Mouse (Mus musculus) MEL (cell line): ENCODE measurements around the gene Dedd. TPM values are rescaled to one million over a fixed set of nuclear protein-coding genes. Genes with fewer than 3 reads are reported as not detected.

Source experiments
- DNase-seq: peaks from one replicate; pipeline ENCODE4 v3.0.0; 2011; ENCODE audit warnings: low read depth, low spot score
- H3K27ac ChIP-seq: 2 replicates; pipeline ENCODE4 v1.5.1; 2012; ENCODE audit warnings: low read depth, mild to moderate bottlenecking, control low read depth, low read length, moderate library complexity; ENCODE audit not compliant: control insufficient read depth
- H3K27me3 ChIP-seq, 2 experiments: fragments of 150-350 bp in 1 of 2; sonication (generic) in 1 of 2; 2 replicates each; pipeline ENCODE4 v1.6.1; 2012; ENCODE audit warnings: low read length in 2 of 2, mild to moderate bottlenecking in 2 of 2, improper control_type of control experiment in 1 of 2, moderate library complexity in 1 of 2; ENCODE audit not compliant: insufficient read depth in 2 of 2, control insufficient read depth in 1 of 2
- H3K36me3 ChIP-seq, 2 experiments: 2 replicates each; pipeline ENCODE4 v1.6.1; 2012 to 2014; ENCODE audit warnings: low read length in 2 of 2, improper control_type of control experiment in 1 of 2, inconsistent platforms in 1 of 2, mild to moderate bottlenecking in 1 of 2; ENCODE audit not compliant: insufficient read depth in 2 of 2, control insufficient read depth in 1 of 2
- H3K4me1 ChIP-seq, 2 experiments: fragments of 150-350 bp in 1 of 2; sonication (generic) in 1 of 2; 2 replicates each; pipeline ENCODE4 v1.6.1; 2012; ENCODE audit warnings: low read length in 2 of 2, improper control_type of control experiment in 1 of 2, mild to moderate bottlenecking in 1 of 2; ENCODE audit not compliant: insufficient read depth in 2 of 2, control insufficient read depth in 1 of 2
- H3K4me3 ChIP-seq, 2 experiments: fragments of 150-350 bp in 1 of 2; sonication (generic) in 1 of 2; 2 replicates each; pipeline ENCODE4 v1.5.1; 2012; ENCODE audit warnings: low read depth in 2 of 2, low read length in 2 of 2, mild to moderate bottlenecking in 2 of 2, moderate library complexity in 2 of 2, control low read depth in 1 of 2, improper control_type of control experiment in 1 of 2; ENCODE audit not compliant: control insufficient read depth in 1 of 2, insufficient read depth in 1 of 2
- H3K79me2 ChIP-seq: 2 replicates; pipeline ENCODE4 v1.6.1; 2012; ENCODE audit warnings: mild to moderate bottlenecking, low read length, moderate library complexity; ENCODE audit not compliant: control insufficient read depth, poor library complexity, insufficient read depth
- H3K9ac ChIP-seq: 2 replicates; pipeline ENCODE4 v1.6.1; 2012; ENCODE audit warnings: low read depth, mild to moderate bottlenecking, control low read depth, low read length, moderate library complexity; ENCODE audit not compliant: control insufficient read depth, poor library complexity, severe bottlenecking
- H3K9me3 ChIP-seq: fragments of 150-350 bp; sonication (generic); replicated peaks from 2 replicates; pipeline ENCODE4 v1.6.1; 2012; ENCODE audit warnings: mild to moderate bottlenecking, low read length, improper control_type of control experiment, moderate library complexity; ENCODE audit not compliant: insufficient read depth
- CHD1 ChIP-seq: IDR thresholded peaks from 2 replicates; pipeline ENCODE4 v1.6.1; 2012; ENCODE audit warnings: low read depth, mild to moderate bottlenecking, inconsistent platforms, low read length, improper control_type of control experiment
- CTCF ChIP-seq, 3 experiments: IDR thresholded peaks in 2 of 3; conservative IDR thresholded peaks in 1 of 3; 2 replicates each; pipeline ENCODE4 v1.5.1; 2011 to 2012; ENCODE audit warnings: low read length in 3 of 3, low read depth in 2 of 3, mild to moderate bottlenecking in 2 of 3, improper control_type of control experiment in 1 of 3, inconsistent platforms in 1 of 3, mixed read lengths in 1 of 3, moderate library complexity in 1 of 3; ENCODE audit not compliant: control insufficient read depth in 1 of 3, insufficient read depth in 1 of 3, poor library complexity in 1 of 3, severe bottlenecking in 1 of 3
- EP300 ChIP-seq, 2 experiments: IDR thresholded peaks; 2 replicates each; pipeline ENCODE4 v1.6.1; 2011; ENCODE audit warnings: improper control_type of control experiment in 2 of 2, low read length in 2 of 2, low read depth in 1 of 2, mild to moderate bottlenecking in 1 of 2
- ETS1 ChIP-seq: IDR thresholded peaks from 2 replicates; pipeline ENCODE4 v1.6.1; 2012; ENCODE audit warnings: low read depth, mild to moderate bottlenecking, inconsistent platforms, low read length, improper control_type of control experiment, moderate library complexity
- GATA1 ChIP-seq: IDR thresholded peaks from 2 replicates; pipeline ENCODE4 v1.6.1; 2011; ENCODE audit warnings: low read depth, low read length, improper control_type of control experiment
- HCFC1 ChIP-seq: IDR thresholded peaks from 2 replicates; pipeline ENCODE4 v1.6.1; 2012; ENCODE audit warnings: low read depth, mild to moderate bottlenecking, inconsistent platforms, low read length, improper control_type of control experiment, moderate library complexity
- JUND ChIP-seq: IDR thresholded peaks from 2 replicates; pipeline ENCODE4 v1.6.1; 2011; ENCODE audit warnings: low read depth, mild to moderate bottlenecking, improper control_type of control experiment, low read length
- KAT2A ChIP-seq: conservative IDR thresholded peaks from 2 replicates; pipeline ENCODE4 v1.6.1; 2012; ENCODE audit warnings: low read depth, low read length, improper control_type of control experiment, inconsistent platforms
- MAFK ChIP-seq: IDR thresholded peaks from 2 replicates; pipeline ENCODE4 v1.6.1; 2011; ENCODE audit warnings: low read depth, mild to moderate bottlenecking, low read length, improper control_type of control experiment, borderline replicate concordance
- MAX ChIP-seq: IDR thresholded peaks from 2 replicates; pipeline ENCODE4 v1.6.1; 2011; ENCODE audit warnings: low read length, improper control_type of control experiment
- MAZ ChIP-seq: IDR thresholded peaks from 2 replicates; pipeline ENCODE4 v1.6.1; 2012; ENCODE audit warnings: low read depth, mild to moderate bottlenecking, inconsistent platforms, low read length, improper control_type of control experiment
- MEF2A ChIP-seq: IDR thresholded peaks from 2 replicates; pipeline ENCODE4 v1.6.1; 2014; ENCODE audit warnings: low read depth, mild to moderate bottlenecking, inconsistent platforms, low read length, improper control_type of control experiment; ENCODE audit not compliant: poor library complexity, insufficient replicate concordance, severe bottlenecking; ENCODE audit errors: extremely low read depth
- MXI1 ChIP-seq: IDR thresholded peaks from 2 replicates; pipeline ENCODE4 v1.6.1; 2011; ENCODE audit warnings: mild to moderate bottlenecking, low read depth, low read length, improper control_type of control experiment
- MYB ChIP-seq: IDR thresholded peaks from 2 replicates; pipeline ENCODE4 v1.6.1; 2011; ENCODE audit warnings: mild to moderate bottlenecking, low read depth, low read length, improper control_type of control experiment
- MYC ChIP-seq: IDR thresholded peaks from 2 replicates; pipeline ENCODE4 v1.6.1; 2011; ENCODE audit warnings: low read depth, mild to moderate bottlenecking, low read length, improper control_type of control experiment, moderate library complexity
- POLR2AphosphoS2 ChIP-seq: IDR thresholded peaks from 2 replicates; pipeline ENCODE4 v1.6.1; 2011; ENCODE audit warnings: low read length, improper control_type of control experiment
- POLR2AphosphoS5 ChIP-seq: IDR thresholded peaks from 2 replicates; pipeline ENCODE4 v1.6.1; 2012; ENCODE audit warnings: low read depth, borderline replicate concordance, mild to moderate bottlenecking, inconsistent platforms, low read length, moderate library complexity, mixed read lengths
- RAD21 ChIP-seq: IDR thresholded peaks from 2 replicates; pipeline ENCODE4 v1.6.1; 2011; ENCODE audit warnings: mild to moderate bottlenecking, low read depth, low read length, improper control_type of control experiment
- RCOR1 ChIP-seq: IDR thresholded peaks from 2 replicates; pipeline ENCODE4 v1.6.1; 2012; ENCODE audit warnings: low read depth, mild to moderate bottlenecking, inconsistent platforms, low read length, improper control_type of control experiment
- SIN3A ChIP-seq: IDR thresholded peaks from 2 replicates; pipeline ENCODE4 v1.6.1; 2012; ENCODE audit warnings: low read length, improper control_type of control experiment, inconsistent platforms
- SMC3 ChIP-seq: IDR thresholded peaks from 2 replicates; pipeline ENCODE4 v1.6.1; 2011; ENCODE audit warnings: low read depth, low read length, improper control_type of control experiment
- TBP ChIP-seq: IDR thresholded peaks from 2 replicates; pipeline ENCODE4 v1.8.0; 2011; ENCODE audit warnings: low read depth, low read length, improper control_type of control experiment
- TCF12 ChIP-seq: IDR thresholded peaks from 2 replicates; pipeline ENCODE4 v1.6.1; 2014; ENCODE audit warnings: low read depth, mild to moderate bottlenecking, inconsistent platforms, low read length, improper control_type of control experiment, moderate library complexity
- UBTF ChIP-seq: IDR thresholded peaks from 2 replicates; pipeline ENCODE4 v1.6.1; 2012; ENCODE audit warnings: low read depth, mild to moderate bottlenecking, inconsistent platforms, low read length, improper control_type of control experiment, moderate library complexity, borderline replicate concordance; ENCODE audit not compliant: insufficient read depth
- USF1 ChIP-seq: IDR thresholded peaks from 2 replicates; pipeline ENCODE4 v1.6.1; 2014; ENCODE audit warnings: low read depth, mild to moderate bottlenecking, inconsistent platforms, low read length, improper control_type of control experiment, moderate library complexity
- ZC3H11A ChIP-seq: IDR thresholded peaks from 2 replicates; pipeline ENCODE4 v1.6.1; 2012; ENCODE audit warnings: low read depth, mild to moderate bottlenecking, inconsistent platforms, low read length, improper control_type of control experiment
- ZMIZ1 ChIP-seq: IDR thresholded peaks from 2 replicates; pipeline ENCODE4 v1.6.1; 2012; ENCODE audit warnings: low read depth, mild to moderate bottlenecking, inconsistent platforms, low read length, improper control_type of control experiment, moderate library complexity
- ZNF384 ChIP-seq: IDR thresholded peaks from 2 replicates; pipeline ENCODE4 v1.6.1; 2012; ENCODE audit warnings: low read depth, mild to moderate bottlenecking, inconsistent platforms, low read length, improper control_type of control experiment
- polyA plus RNA-seq, 2 experiments: library from polyadenylated mRNA; stranded (reverse) in 1 of 2; unstranded in 1 of 2; fragments of >175 nt in 1 of 2; fragments of >200 nt in 1 of 2; gene quantifications; 2 replicates each; pipeline versions ENCODE4 v1.2.1 to v1.2.4; 2012; ENCODE audit warnings: low replicate concordance in 2 of 2, low read depth in 1 of 2; ENCODE audit not compliant: insufficient read length in 2 of 2, insufficient read depth in 1 of 2, missing spikeins in 1 of 2
- total RNA-seq: library from RNA; depleted of rRNA; stranded (reverse); fragments of 300-350 nt; gene quantifications from 2 replicates; pipeline ENCODE4 v1.2.3, GENCODE M21; 2012

The Dedd gene
- total and polyA plus RNA-seq, 3 experiments: 28.7 to 44.9 TPM; not detected in 1

- H3K36me3 ChIP-seq: peaks cover 0 to 8% of the 10 kb centered on the region in 2 experiments; a peak in 2 of 4 replicates
- H3K79me2 ChIP-seq: peaks cover 7% of the 10 kb centered on the region; the same call in 1 of the 2 replicates
- no peak overlapping the region for H3K4me3 ChIP-seq
- no peak overlapping the region for H3K9ac ChIP-seq
- no peak for DNase-seq
- H3K4me1 ChIP-seq: peaks cover 0 to 10% of the 10 kb centered on the region in 2 experiments; a peak in 3 of 4 replicates
- H3K27me3 ChIP-seq: no peaks in the 10 kb centered on the region
- TF ChIP-seq GATA1: no peak
- no peak for TF ChIP-seq MXI1
- no peak for TF ChIP-seq USF1
- TF ChIP-seq RCOR1: no peak
- TF ChIP-seq ZNF384: no peak
- TF ChIP-seq HCFC1: no peak
- no peak for TF ChIP-seq TCF12
- no peak for TF ChIP-seq JUND
- no peak for TF ChIP-seq SIN3A
- no peak for TF ChIP-seq ZC3H11A
- TF ChIP-seq MEF2A: no peak
- no peak for TF ChIP-seq CHD1
- no peak for TF ChIP-seq KAT2A
- no peak for TF ChIP-seq TBP
- TF ChIP-seq CTCF (IDR thresholded peaks at IDR 0.05 in 2 of 3, conservative IDR thresholded peaks at IDR 0.05 in 1 of 3; ENCODE audit: control insufficient read depth in 1 of 3, insufficient read depth in 1 of 3, low read depth in 2 of 3, low read length in 3 of 3, poor library complexity in 1 of 3, severe bottlenecking in 1 of 3): no peak
- no peak for TF ChIP-seq MYC
- TF ChIP-seq, all 39 proteins: peak for 0
- H3K9me3 ChIP-seq: no peaks in the 10 kb centered on the region
- no peak overlapping the region for H3K27ac ChIP-seq
These were observed 42.4 kb upstream of the Dedd start for GRCm38 (mm10) chr1:171286517-171286916.

DNA sequence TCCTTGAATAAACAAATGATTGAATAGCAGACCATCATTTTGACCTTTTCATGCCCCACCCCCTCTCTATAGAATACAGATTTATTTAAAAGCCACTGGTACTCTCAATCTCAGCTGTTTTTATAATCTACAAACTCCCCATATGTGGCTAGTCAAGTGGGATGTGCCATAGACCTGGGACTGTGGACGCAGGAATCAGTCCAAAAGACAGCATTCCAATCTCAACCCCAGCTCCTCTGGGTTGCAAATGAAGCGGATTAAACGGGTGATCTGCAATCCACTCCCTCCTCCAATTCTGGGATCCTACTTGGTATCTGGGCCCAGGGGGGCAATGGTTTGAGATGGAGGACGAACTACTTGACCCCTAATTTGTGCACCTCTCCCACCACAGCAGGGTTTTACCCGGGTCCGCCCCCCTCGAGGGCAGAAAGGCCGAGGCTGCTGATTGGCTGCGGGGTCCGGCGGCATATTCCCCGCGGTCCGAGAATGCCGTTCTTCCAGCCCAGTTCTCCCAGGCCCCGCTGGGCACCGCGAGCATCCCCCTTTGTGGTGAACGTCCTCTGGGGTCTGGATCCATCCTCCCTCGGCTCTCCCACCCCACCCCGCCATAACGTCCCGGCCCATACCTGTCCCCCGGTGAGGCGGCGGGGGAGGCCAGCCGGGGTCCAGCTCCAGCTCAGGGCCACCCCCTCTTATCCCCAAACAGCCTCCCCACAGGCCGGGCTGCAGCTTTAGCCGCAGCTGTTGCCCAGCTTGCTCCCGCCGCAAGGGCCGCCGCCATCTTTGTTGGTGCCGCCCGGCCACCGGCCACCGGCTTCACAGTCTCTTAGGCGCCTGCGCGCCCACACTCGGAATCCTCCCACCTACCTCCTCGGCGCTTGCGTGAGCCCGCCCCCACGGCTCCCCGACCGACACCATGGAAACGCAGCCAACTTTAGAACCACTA lies 41.5 kb upstream of the Dedd start, which contains the start of gene Usp21:
Usp21 (minus strand) TSS at position 856 of the 946 bp plus-strand sequence.
- peaks cover 0 to 6% of the 10 kb centered on the region in 2 experiments; a peak in 2 of 4 replicates for H3K4me1 ChIP-seq
- peak within 1 kb of the TSS; percentile 79 to 90 for H3K4me3 ChIP-seq
- peaks cover 0 to 4% of the 10 kb centered on the region in 2 experiments; a peak in 2 of 4 replicates for H3K36me3 ChIP-seq
- H3K79me2 ChIP-seq: peaks cover 7% of the 10 kb centered on the region
- peak within 1 kb of the TSS; percentile 20 for H3K27ac ChIP-seq
- H3K9me3 ChIP-seq: no peaks in the 10 kb centered on the region
- peak; percentile 93 for DNase-seq
- peak within 1 kb of the TSS; percentile 90 for H3K9ac ChIP-seq
- no peaks in the 10 kb centered on the region for H3K27me3 ChIP-seq
- TF ChIP-seq MAFK (no peak), ZMIZ1 (peak; percentile 58; the same call in 1 of the 2 replicates), UBTF (no peak), ETS1 (no peak), SMC3 (no peak), ZNF384 (no peak), TBP (peak; percentile 71), POLR2AphosphoS5 (no peak), USF1 (no peak), MXI1 (peak; percentile 68; the same call in 1 of the 2 replicates), ZC3H11A (no peak), MYC (no peak), MAZ (peak; percentile 54; the same call in 1 of the 2 replicates), TCF12 (peak; percentile 88), MAX (no peak), SIN3A (peak; percentile 54; the same call in 1 of the 2 replicates), POLR2AphosphoS2 (peak; percentile 88), RAD21 (no peak), MYB (no peak), CHD1 (no peak), EP300 (IDR thresholded peaks at IDR 0.05; ENCODE audit: low read depth in 1 of 2, low read length in 2 of 2) (no peak)
